In the genomic region with DNA sequence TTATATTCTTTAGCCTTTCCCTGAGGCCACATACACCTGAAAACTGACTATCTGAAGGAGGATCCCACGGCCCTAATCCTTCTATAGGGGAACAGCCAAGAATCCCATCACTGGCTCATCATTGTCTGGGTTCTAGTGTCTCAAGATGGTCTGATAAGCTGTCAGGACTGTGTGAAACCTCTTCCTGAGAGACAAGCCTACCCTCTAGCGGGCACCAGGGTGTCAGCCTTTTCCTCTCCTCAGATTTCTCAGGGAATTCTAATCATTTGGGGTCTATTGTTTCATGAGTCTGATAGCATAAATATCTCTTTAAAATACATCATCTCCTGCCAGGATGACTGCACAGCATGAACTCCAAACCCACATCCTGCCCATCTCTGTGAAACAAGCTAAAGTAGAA, we compare ENCODE assay signal across 2 mouse cellular contexts.
TF ChIP-seq lines count a peak whose summit lies in the region.

No protein-coding gene starts in this region.

TF ChIP-seq in MEL, 35 proteins besides CTCF, POLR2A, EP300 and RAD21 (continued from another document):
- peak; percentile 69 for TF ChIP-seq ZC3H11A (IDR thresholded peaks at IDR 0.05; ENCODE audit: low read depth, low read length)
- TF ChIP-seq CHD2 (IDR thresholded peaks at IDR 0.05; ENCODE audit: low read length) = no peak

TF ChIP-seq in myocyte, 11 proteins besides CTCF, POLR2A, EP300 and RAD21 (continued from another document):
- TF ChIP-seq TCF12 (IDR thresholded peaks at IDR 0.05; ENCODE audit: insufficient read depth, poor library complexity, severe bottlenecking) (no peak), SRF (IDR thresholded peaks at IDR 0.05; ENCODE audit: control insufficient read depth, insufficient read length, low read depth) (no peak), CEBPB (IDR thresholded peaks at IDR 0.05; ENCODE audit: insufficient read depth, poor library complexity, severe bottlenecking) (no peak), USF1 (IDR thresholded peaks at IDR 0.05; ENCODE audit: low read depth) (no peak), MAX (IDR thresholded peaks at IDR 0.05; ENCODE audit: low read depth) (no peak), TCF3 (IDR thresholded peaks at IDR 0.05; ENCODE audit: insufficient read length, low read depth) (no peak)
TF ChIP-seq in myocyte: peak in this region for 0.
